Comparison of ENCODE assay signal across 12 mouse cellular contexts in the genomic region with DNA sequence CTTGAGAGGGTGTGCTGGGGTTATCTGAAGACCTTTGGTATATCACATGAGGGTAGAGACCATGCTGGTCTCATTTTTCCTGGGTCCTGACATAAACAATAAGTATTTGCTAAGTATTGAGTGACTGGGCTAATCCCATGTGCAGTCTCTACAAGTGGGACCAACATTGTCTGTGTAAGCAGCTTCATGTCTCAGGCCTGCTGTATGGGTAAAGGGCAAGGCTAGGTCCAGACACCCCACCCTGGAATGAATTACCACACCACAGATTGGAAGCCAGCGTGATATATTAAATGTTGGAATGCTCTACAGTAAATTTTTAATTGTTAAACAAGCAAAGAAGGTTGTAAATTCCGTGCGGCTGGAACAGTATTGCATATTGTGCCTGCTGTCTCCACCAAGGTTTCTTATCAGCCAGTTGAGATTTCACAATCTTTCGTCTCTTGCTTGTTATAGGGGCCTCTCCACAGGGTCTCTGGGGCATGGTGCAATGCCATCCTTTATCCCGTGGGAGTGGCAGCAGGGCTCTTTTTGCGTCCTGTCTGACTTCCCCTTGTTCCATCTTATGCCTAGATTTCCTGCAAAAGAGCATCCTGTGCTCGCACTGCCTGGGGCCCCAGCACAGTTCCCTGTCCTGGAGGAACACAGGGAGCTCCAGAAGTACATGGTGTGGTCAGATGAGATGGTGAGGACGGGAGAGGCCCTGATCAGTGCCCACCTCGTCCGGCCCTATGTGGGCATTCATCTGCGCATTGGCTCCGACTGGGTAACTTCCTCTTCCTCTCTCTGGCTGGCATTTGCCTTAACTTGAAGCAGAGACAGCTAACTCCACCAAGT. TPM values are rescaled to one million over a fixed set of nuclear protein-coding genes. Genes with fewer than 3 reads are reported as not detected.
DNase-seq lines count a peak whose midpoint lies in the region; ATAC-seq and TF ChIP-seq lines count a peak whose summit lies in the region.
"Had no signal": no experiment of that assay in that cellular context is flagged by ENCODE, and none has a peak within 500 bp of the region (broad histone marks: within the 10 kb centered on the region; RNA-seq: fewer than 3 reads in every experiment).

No protein-coding gene starts in this region.

- DNase-seq in kidney, postnatal 0 days (ENCODE audit: low spot score) = peak; percentile 25
- no peak for DNase-seq in kidney, adult 9 months
- DNase-seq in B cell, adult 2 months = peak; percentile 48 to 52
- no peak for DNase-seq in liver, postnatal 0 days
- DNase-seq in layer of hippocampus, adult 11-12 months (ENCODE audit: low spot score) = no peak
- no peak for DNase-seq in embryo, embryonic 10.5 days (ENCODE audit: low spot score)
- no peak for DNase-seq in embryo, embryonic 10 days (ENCODE audit: low spot score)
- DNase-seq: gastrocnemius, postnatal 36 days; kidney, postnatal 4 days had no signal

- no peaks in the 10 kb centered on the region for H3K27me3 ChIP-seq in kidney, postnatal 0 days (ENCODE audit: insufficient read depth, low read length)
- H3K27me3 ChIP-seq in liver, postnatal 0 days (ENCODE audit: insufficient read depth, low read length) = no peaks in the 10 kb centered on the region
- H3K27me3 ChIP-seq: forebrain, embryonic 13.5 days had no signal

- 64% methylated on average over 12 of the region's 12 CpGs for WGBS in kidney, postnatal 0 days
- WGBS in liver, postnatal 0 days (ENCODE audit: insufficient replicate concordance) = 29% methylated on average over 12 of the region's 12 CpGs

- H3K27ac ChIP-seq in kidney, postnatal 0 days = no peak overlapping the region
- H3K27ac ChIP-seq in liver, postnatal 0 days (ENCODE audit: low read depth) = peak overlapping the region; percentile 46
- H3K27ac ChIP-seq: embryonic facial prominence, embryonic 10.5 days; forebrain, embryonic 13.5 days had no signal

- no peaks in the 10 kb centered on the region for H3K9me3 ChIP-seq in kidney, postnatal 0 days (replicated peaks; ENCODE audit: low read length)
- no peaks in the 10 kb centered on the region for H3K9me3 ChIP-seq in liver, postnatal 0 days (ENCODE audit: low read length)
- H3K9me3 ChIP-seq: embryonic facial prominence, embryonic 10.5 days; forebrain, embryonic 13.5 days had no signal

- no peaks in the 10 kb centered on the region for H3K4me1 ChIP-seq in kidney, postnatal 0 days (replicated peaks; ENCODE audit: insufficient read depth, low read length)
- H3K4me1 ChIP-seq in liver, postnatal 0 days (ENCODE audit: insufficient read depth) = peaks cover 26% of the 10 kb centered on the region
- H3K4me1 ChIP-seq: embryonic facial prominence, embryonic 10.5 days; forebrain, embryonic 13.5 days had no signal

- H3K9ac ChIP-seq in kidney, postnatal 0 days (ENCODE audit: low read depth, low read length) = no peak overlapping the region
- peak overlapping the region; percentile 13; the same call in 1 of the 2 replicates for H3K9ac ChIP-seq in liver, postnatal 0 days (replicated peaks)
- H3K9ac ChIP-seq: forebrain, embryonic 13.5 days had no signal

- no peak for ATAC-seq in kidney, postnatal 0 days (replicated peaks; ENCODE audit: low FRiP score, low read depth)
- ATAC-seq in common myeloid progenitor, adult 5-6 weeks (replicated peaks; ENCODE audit: low read depth, poor library complexity, severe bottlenecking) = peak; percentile 84
- no peak for ATAC-seq in liver, postnatal 0 days
- ATAC-seq: forebrain, embryonic 13.5 days had no signal

- no peak overlapping the region for H3K4me3 ChIP-seq in kidney, postnatal 0 days (replicated peaks; ENCODE audit: low read depth, low read length)
- H3K4me3 ChIP-seq in liver, postnatal 0 days (ENCODE audit: low read depth, low read length) = no peak overlapping the region
- H3K4me3 ChIP-seq: embryonic facial prominence, embryonic 10.5 days; forebrain, embryonic 13.5 days had no signal

- peaks cover 26% of the 10 kb centered on the region for H3K36me3 ChIP-seq in kidney, postnatal 0 days (ENCODE audit: insufficient read depth, low read length)
- peaks cover 18% of the 10 kb centered on the region for H3K36me3 ChIP-seq in liver, postnatal 0 days (replicated peaks; ENCODE audit: insufficient read depth, low read length)

- no peak for TF ChIP-seq EP300 in liver, postnatal 0 days (IDR thresholded peaks at IDR 0.05; ENCODE audit: low read depth)

- H3K4me2 ChIP-seq in kidney, postnatal 0 days (ENCODE audit: low read length) = no peak overlapping the region
- peak overlapping the region; percentile 24 for H3K4me2 ChIP-seq in liver, postnatal 0 days (ENCODE audit: low read depth, low read length)
- H3K4me2 ChIP-seq: forebrain, embryonic 13.5 days had no signal

- no peak for TF ChIP-seq CTCF in kidney, postnatal 0 days (IDR thresholded peaks at IDR 0.05; ENCODE audit: low read depth)
- TF ChIP-seq CTCF in liver, postnatal 0 days (IDR thresholded peaks at IDR 0.05; ENCODE audit: low read depth) = no peak

RNA-seq across cellular contexts. Expression of gene Pofut1, which starts 17.9 kb away (rescaled TPM):
- polyA plus RNA-seq in kidney, postnatal 0 days (2015; fragmentation: Nextera tagmentation; extraction: Ambion mirVana) = 3.6 and 4.6 TPM in 2 replicates
- 21.7 and 23.2 TPM in 2 replicates for total RNA-seq in common myeloid progenitor, adult 5-6 weeks (2017)
- polyA plus RNA-seq in liver, postnatal 0 days (2015; fragmentation: Nextera tagmentation; extraction: Ambion mirVana) = 1.4 and 1.7 TPM in 2 replicates

RNA-seq across cellular contexts. Expression of gene Plagl2, which starts 18.0 kb away (rescaled TPM):
- polyA plus RNA-seq in kidney, postnatal 0 days (2015; fragmentation: Nextera tagmentation; extraction: Ambion mirVana) = 7.8 and 8.2 TPM in 2 replicates
- total RNA-seq in common myeloid progenitor, adult 5-6 weeks (2017) = 4.9 and 11.2 TPM in 2 replicates
- 4.3 and 4.4 TPM in 2 replicates for polyA plus RNA-seq in liver, postnatal 0 days (2015; fragmentation: Nextera tagmentation; extraction: Ambion mirVana)

RNA-seq across cellular contexts. Expression of gene Kif3b, which starts 32.0 kb away (rescaled TPM):
- 6.0 and 6.7 TPM in 2 replicates for polyA plus RNA-seq in kidney, postnatal 0 days (2015; fragmentation: Nextera tagmentation; extraction: Ambion mirVana)
- 12.3 and 13.2 TPM in 2 replicates for total RNA-seq in common myeloid progenitor, adult 5-6 weeks (2017)
- polyA plus RNA-seq in liver, postnatal 0 days (2015; fragmentation: Nextera tagmentation; extraction: Ambion mirVana) = 1.3 and 1.7 TPM in 2 replicates

RNA-seq across cellular contexts. Expression of gene Tspyl3, which starts 34.0 kb away (rescaled TPM):
- polyA plus RNA-seq in kidney, postnatal 0 days (2015; fragmentation: Nextera tagmentation; extraction: Ambion mirVana) = 9.3 and 10.6 TPM in 2 replicates
- 10.8 and 11.8 TPM in 2 replicates for total RNA-seq in common myeloid progenitor, adult 5-6 weeks (2017)
- 1.1 TPM in 2 replicates for polyA plus RNA-seq in liver, postnatal 0 days (2015; fragmentation: Nextera tagmentation; extraction: Ambion mirVana)

Comparison
In these comparisons a context has a peak if more than half of its experiments do, and no peak if none do; other contexts are left out.
1. DNase-seq: peak in kidney, postnatal 0 days (single experiment) and B cell, adult 2 months (2 of 2); none in kidney, adult 9 months (single experiment), liver, postnatal 0 days (single experiment), layer of hippocampus, adult 11-12 months (single experiment), embryo, embryonic 10.5 days (single experiment) and embryo, embryonic 10 days (single experiment).